ENCODE assay signal across 23 mouse cellular contexts in genomic region chr3:53472061-53472460, GRCm38 (mm10). TPM values are rescaled to one million over a fixed set of nuclear protein-coding genes. Genes with fewer than 3 reads are reported as not detected.
DNase-seq lines count a peak whose midpoint lies in the region; ATAC-seq lines count a peak whose summit lies in the region.
"Had no signal": no experiment of that assay in that cellular context is flagged by ENCODE, and none has a peak within 500 bp of the region (broad histone marks: within the 10 kb centered on the region; RNA-seq: fewer than 3 reads in every experiment).

No protein-coding gene starts in this region.

- no peak overlapping the region for H3K27ac ChIP-seq in midbrain, embryonic 11.5 days (ENCODE audit: low read depth, low read length)
- H3K27ac ChIP-seq in midbrain, embryonic 13.5 days, result no peak overlapping the region
- H3K27ac ChIP-seq: embryonic facial prominence, embryonic 13.5 days; embryonic facial prominence, embryonic 15.5 days; forebrain, embryonic 10.5 days; forebrain, embryonic 12.5 days had no signal

- WGBS in midbrain, embryonic 11.5 days, result 97% methylated on average over 5 of the region's 5 CpGs
- WGBS in midbrain, embryonic 13.5 days, result 98% methylated on average over 5 of the region's 5 CpGs

- H3K4me3 ChIP-seq in midbrain, embryonic 11.5 days (ENCODE audit: low read depth, low read length), result no peak overlapping the region
- no peak overlapping the region for H3K4me3 ChIP-seq in midbrain, embryonic 13.5 days (replicated peaks)
- H3K4me3 ChIP-seq: embryonic facial prominence, embryonic 13.5 days; embryonic facial prominence, embryonic 15.5 days; erythroblast, embryonic 14.5 days; forebrain, embryonic 10.5 days; forebrain, embryonic 12.5 days had no signal

- peak; percentile 59 for DNase-seq in kidney, adult 9 months
- DNase-seq in kidney, postnatal 25 days, result no peak
- peak; percentile 26 for DNase-seq in midbrain, embryonic 11.5 days (ENCODE audit: low spot score, missing footprints)
- DNase-seq: adrenal gland, adult 2 months; adrenal gland, postnatal 10 days; adrenal gland, postnatal 25 days; cerebellum, adult 11 months; cerebellum, adult 18-20 months; cerebellum, adult 8-10 months; cerebellum, adult 9-11 months; cerebellum, postnatal 14 days; cerebellum, postnatal 36 days; embryo, embryonic 11 days had no signal

- no peak overlapping the region for H3K9ac ChIP-seq in midbrain, embryonic 11.5 days (ENCODE audit: low read length)
- H3K9ac ChIP-seq in midbrain, embryonic 13.5 days (replicated peaks), result no peak overlapping the region
- H3K9ac ChIP-seq: embryonic facial prominence, embryonic 13.5 days; embryonic facial prominence, embryonic 15.5 days; forebrain, embryonic 12.5 days had no signal

- H3K4me2 ChIP-seq in midbrain, embryonic 11.5 days, result no peak overlapping the region
- H3K4me2 ChIP-seq in midbrain, embryonic 13.5 days (replicated peaks), result no peak overlapping the region
- H3K4me2 ChIP-seq: embryonic facial prominence, embryonic 13.5 days; embryonic facial prominence, embryonic 15.5 days; forebrain, embryonic 12.5 days had no signal

- no peaks in the 10 kb centered on the region for H3K9me3 ChIP-seq in midbrain, embryonic 11.5 days (ENCODE audit: control insufficient read depth, low read length)
- H3K9me3 ChIP-seq in midbrain, embryonic 13.5 days, result no peaks in the 10 kb centered on the region
- H3K9me3 ChIP-seq: embryonic facial prominence, embryonic 13.5 days; embryonic facial prominence, embryonic 15.5 days; forebrain, embryonic 10.5 days; forebrain, embryonic 12.5 days had no signal

- no peak for ATAC-seq in midbrain, embryonic 11.5 days (ENCODE audit: low FRiP score)
- no peak for ATAC-seq in midbrain, embryonic 13.5 days
- ATAC-seq: forebrain, embryonic 14.5 days; forebrain, embryonic 16.5 days had no signal

- peaks cover 30% of the 10 kb centered on the region for H3K36me3 ChIP-seq in midbrain, embryonic 11.5 days (ENCODE audit: control insufficient read depth, insufficient read depth, low read length)
- H3K36me3 ChIP-seq in midbrain, embryonic 13.5 days, result peaks cover 76% of the 10 kb centered on the region

- H3K27me3 ChIP-seq in midbrain, embryonic 11.5 days (ENCODE audit: control insufficient read depth, insufficient read depth, low read length), result no peaks in the 10 kb centered on the region
- H3K27me3 ChIP-seq in midbrain, embryonic 13.5 days, result no peaks in the 10 kb centered on the region
- H3K27me3 ChIP-seq: embryonic facial prominence, embryonic 13.5 days; embryonic facial prominence, embryonic 15.5 days; forebrain, embryonic 12.5 days had no signal

- no peaks in the 10 kb centered on the region for H3K4me1 ChIP-seq in midbrain, embryonic 11.5 days (ENCODE audit: control insufficient read depth, insufficient read depth, low read length)
- H3K4me1 ChIP-seq in midbrain, embryonic 13.5 days (replicated peaks), result peaks cover 10% of the 10 kb centered on the region
- H3K4me1 ChIP-seq: embryonic facial prominence, embryonic 15.5 days had no signal

RNA-seq across cellular contexts. Expression of gene Proser1, which starts 8.6 kb away (rescaled TPM):
- polyA plus RNA-seq in midbrain, embryonic 11.5 days (2014; fragmentation: Nextera tagmentation; extraction: Ambion mirVana), result 20.7 and 24.1 TPM in 2 replicates
- polyA plus RNA-seq in midbrain, embryonic 13.5 days (2015; fragmentation: Nextera tagmentation; extraction: Ambion mirVana), result 28.7 and 33.2 TPM in 2 replicates

RNA-seq across cellular contexts. Expression of gene Nhlrc3, which starts 8.9 kb away (rescaled TPM):
- polyA plus RNA-seq in midbrain, embryonic 11.5 days (2014; fragmentation: Nextera tagmentation; extraction: Ambion mirVana), result 8.7 and 9.7 TPM in 2 replicates
- polyA plus RNA-seq in midbrain, embryonic 13.5 days (2015; fragmentation: Nextera tagmentation; extraction: Ambion mirVana), result 9.7 and 11.8 TPM in 2 replicates

RNA-seq across cellular contexts. Expression of gene Stoml3, which starts 16.4 kb away (rescaled TPM):
- polyA plus RNA-seq in midbrain, embryonic 11.5 days (2014; fragmentation: Nextera tagmentation; extraction: Ambion mirVana), result not detected in 2 replicates
- polyA plus RNA-seq in midbrain, embryonic 13.5 days (2015; fragmentation: Nextera tagmentation; extraction: Ambion mirVana), result not detected in 2 replicates
- polyA plus RNA-seq: adrenal gland, adult 2 months; brain, embryonic 14.5 days; embryonic facial prominence, embryonic 11.5 days; embryonic facial prominence, embryonic 13.5 days; erythroblast, embryonic 14.5 days; forebrain, embryonic 10.5 days; forebrain, embryonic 12.5 days; forebrain, embryonic 14.5 days; forebrain, embryonic 16.5 days had no signal

Comparison
In these comparisons a context has a peak if more than half of its experiments do, and no peak if none do; other contexts are left out.
1. DNase-seq: peak in kidney, adult 9 months (single experiment) and midbrain, embryonic 11.5 days (single experiment); none in kidney, postnatal 25 days (0 of 2).